Mouse (Mus musculus) small intestine, adult 2 months (tissue): ENCODE measurements at regions not wholly inside any gene's neighbourhood (a gene's known extent, or its start where the extent isn't known, plus 50 kb on each side); places are given as distances from the start of the nearest gene placed in this dataset.

Experiments used
- H3K27ac ChIP-seq: fragments of 200-500 bp; 2 replicates; pipeline ENCODE4 v1.5.1; 2012; ENCODE audit warnings: low read depth, low read length, control low read depth, inconsistent platforms; ENCODE audit not compliant: insufficient read depth
- H3K27me3 ChIP-seq: fragments of 200-500 bp; 2 replicates; pipeline ENCODE4 v1.6.1; 2012; ENCODE audit warnings: mild to moderate bottlenecking, moderate library complexity, low read length, inconsistent platforms; ENCODE audit not compliant: control insufficient read depth, insufficient read depth
- H3K36me3 ChIP-seq: fragments of 200-500 bp; 2 replicates; pipeline ENCODE4 v1.6.1; 2012; ENCODE audit warnings: mild to moderate bottlenecking, low read length, control low read depth, inconsistent platforms; ENCODE audit not compliant: control insufficient read depth, insufficient read depth
- H3K4me1 ChIP-seq: fragments of 200-500 bp; 2 replicates; pipeline ENCODE4 v1.6.1; 2012; ENCODE audit warnings: low read length, inconsistent platforms, mixed read lengths; ENCODE audit not compliant: control insufficient read depth, insufficient read depth, insufficient read length
- H3K4me3 ChIP-seq: fragments of 200-500 bp; 2 replicates; pipeline ENCODE4 v1.5.1; 2012; ENCODE audit warnings: low read depth, mild to moderate bottlenecking, control low read depth, inconsistent platforms, low read length, moderate library complexity
- CTCF ChIP-seq: fragments of 200-500 bp; IDR thresholded peaks from 2 replicates; pipeline ENCODE4 v1.5.1; 2012; ENCODE audit warnings: low read depth, mild to moderate bottlenecking, control low read depth, inconsistent platforms, low read length, moderate library complexity, mixed read lengths; ENCODE audit not compliant: insufficient replicate concordance, insufficient read length; ENCODE audit errors: extremely low read depth
- POLR2A ChIP-seq: fragments of 200-500 bp; IDR thresholded peaks from 2 replicates; pipeline ENCODE4 v1.6.1; 2012; ENCODE audit warnings: low read depth, mild to moderate bottlenecking, control low read depth, inconsistent platforms, low read length, moderate library complexity
- WGBS: fragments of 180-500 bp; shearing (Covaris S2); methylation state at CpG from one replicate; pipeline ENCODE4 v1.1.7; 2018; 5-methylcytosine and 5-hydroxymethylcytosine counted together

DNA sequence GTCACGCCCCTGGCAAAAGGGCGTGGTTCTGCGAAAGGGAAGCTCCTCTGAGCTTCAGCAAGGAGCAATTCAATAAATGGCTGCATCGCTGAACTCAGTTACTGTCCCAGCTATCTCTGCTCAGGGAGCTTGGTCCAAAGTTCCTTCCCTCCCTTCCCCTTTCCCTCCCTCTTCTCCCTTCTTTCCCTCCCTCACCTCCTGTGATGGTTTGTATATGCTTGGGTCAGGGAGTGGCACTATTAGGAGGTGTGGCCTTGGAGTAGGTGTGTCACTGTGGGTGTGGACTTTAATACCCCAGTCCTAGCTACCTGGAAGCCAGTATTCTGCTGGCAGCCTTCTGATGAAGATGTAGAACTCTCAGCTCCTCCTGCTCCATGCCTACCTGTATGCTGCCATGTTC is 120.5 kb downstream of the Erv3 start:
- Histone ChIP-seq H3K36me3 (no peaks in the 10 kb centered on the region), H3K27ac (no peak overlapping the region), H3K27me3 (no peaks in the 10 kb centered on the region), H3K4me1 (peaks cover 5% of the 10 kb centered on the region; the same call in 1 of the 2 replicates), H3K4me3 (no peak overlapping the region)
- TF ChIP-seq CTCF (no peak), POLR2A (no peak)
- 25% methylated on average over 4 of the region's 4 CpGs for WGBS

DNA sequence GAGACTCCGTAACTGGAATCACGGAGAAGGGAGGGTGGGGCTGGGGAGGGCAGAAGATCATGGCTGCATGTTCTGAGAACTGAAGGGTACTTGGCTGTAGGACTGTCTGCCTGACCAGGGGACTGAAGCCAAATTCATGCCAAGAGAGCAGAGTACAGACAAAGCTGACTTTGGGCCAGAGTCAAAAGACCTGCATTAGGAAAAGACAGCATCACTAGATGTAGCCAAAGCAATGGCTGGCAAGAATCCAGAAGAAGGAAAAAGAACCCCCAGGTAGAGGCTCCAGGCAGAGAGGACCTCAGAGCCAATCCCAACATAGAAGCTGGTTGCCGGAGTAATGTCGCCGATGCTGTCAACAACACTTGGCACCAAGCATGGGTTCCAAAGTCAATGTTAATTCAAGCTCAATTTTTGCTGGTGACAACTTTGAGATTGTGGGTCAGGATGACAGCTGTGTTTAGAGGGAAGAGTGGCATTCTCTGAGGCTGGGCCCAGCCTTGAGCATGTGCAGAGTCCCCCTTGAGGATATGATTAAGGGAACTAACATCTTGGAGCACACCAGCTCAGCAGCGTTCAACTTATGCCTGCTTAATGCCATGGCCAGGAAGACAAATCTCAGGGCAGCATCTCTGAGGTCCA is 124.7 kb downstream of the Erv3 start:
- no peak overlapping the region for H3K27ac ChIP-seq
- no peaks in the 10 kb centered on the region for H3K27me3 ChIP-seq
- H3K4me1 ChIP-seq, result peaks cover 5% of the 10 kb centered on the region; the same call in 1 of the 2 replicates
- H3K4me3 ChIP-seq, result no peak overlapping the region
- TF ChIP-seq CTCF, result no peak
- WGBS, result 64% methylated on average over 6 of the region's 6 CpGs
- no peaks in the 10 kb centered on the region for H3K36me3 ChIP-seq

DNA sequence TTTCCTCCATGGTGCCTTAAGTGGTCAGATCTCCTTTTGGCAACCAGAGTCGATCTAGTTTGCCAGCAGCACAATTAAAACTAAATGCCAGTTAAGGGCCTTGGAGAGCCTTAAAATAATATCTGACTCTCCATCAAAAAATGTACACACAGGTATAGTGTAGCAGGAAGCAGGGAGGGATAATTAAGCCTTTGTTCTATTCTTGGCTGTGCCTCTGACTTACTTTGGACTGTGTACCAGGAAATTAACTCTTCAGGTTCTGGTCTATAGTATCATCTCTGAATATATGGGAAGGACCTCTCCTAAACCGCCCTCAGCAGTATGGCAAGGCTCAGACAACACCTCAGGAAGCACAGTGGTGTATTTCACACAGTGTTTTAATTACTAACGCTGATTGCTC is 133.0 kb downstream of the Erv3 start:
- Histone ChIP-seq H3K4me3 (no peak overlapping the region), H3K36me3 (no peaks in the 10 kb centered on the region), H3K4me1 (no peaks in the 10 kb centered on the region), H3K27ac (no peak overlapping the region), H3K27me3 (no peaks in the 10 kb centered on the region)
- 27% methylated on average over 3 of the region's 3 CpGs for WGBS
- no peak for TF ChIP-seq POLR2A
- TF ChIP-seq CTCF, result no peak

DNA sequence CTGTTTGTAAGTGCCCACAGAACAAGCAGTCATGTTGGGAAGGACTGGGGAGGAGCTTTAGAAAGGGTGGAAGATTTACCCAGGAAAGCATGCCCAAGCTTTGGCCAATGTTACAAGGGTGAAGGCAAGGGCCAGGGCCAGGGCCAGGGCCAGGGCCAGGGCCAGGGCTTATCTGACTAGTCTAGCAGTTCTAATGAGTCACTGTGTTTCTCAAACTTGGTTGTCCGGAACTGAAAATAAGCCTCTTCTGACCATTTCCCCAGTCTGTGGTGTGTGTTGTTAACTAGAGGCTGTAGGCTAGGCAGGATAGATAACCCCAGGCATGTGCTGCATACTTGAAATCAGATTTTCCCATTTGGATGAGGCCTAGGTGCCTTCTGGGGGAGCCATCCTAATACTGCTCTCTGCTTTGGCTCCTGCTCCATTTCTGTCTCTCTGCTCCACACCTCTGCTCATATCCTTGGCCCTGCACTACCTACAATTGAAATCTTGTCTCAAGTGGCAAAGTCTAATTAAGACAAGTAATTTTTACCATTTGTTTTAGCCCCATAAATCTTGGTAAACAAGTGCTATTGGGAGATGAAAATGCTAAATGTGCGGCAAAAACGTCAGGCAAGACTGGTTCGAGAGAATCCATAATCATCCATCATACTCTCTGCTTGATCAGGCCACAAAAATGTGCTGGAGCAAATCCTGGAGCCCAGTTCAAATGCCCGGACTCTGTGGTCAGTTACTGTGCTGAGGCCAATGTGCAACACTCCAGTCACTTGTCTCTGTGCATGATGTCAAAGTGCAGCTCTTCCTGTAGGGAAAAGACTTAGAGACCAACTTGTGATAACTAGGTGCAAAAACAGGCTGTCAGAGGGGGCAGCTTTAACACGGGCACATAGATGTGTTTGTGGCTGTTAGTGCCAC is 137.7 kb downstream of the Erv3 start:
- Histone ChIP-seq H3K36me3 (no peaks in the 10 kb centered on the region), H3K4me1 (no peaks in the 10 kb centered on the region), H3K4me3 (no peak overlapping the region), H3K27me3 (no peaks in the 10 kb centered on the region), H3K27ac (no peak overlapping the region)
- TF ChIP-seq POLR2A, result no peak
- no peak for TF ChIP-seq CTCF
- 83% methylated on average over 6 of the region's 6 CpGs for WGBS

DNA sequence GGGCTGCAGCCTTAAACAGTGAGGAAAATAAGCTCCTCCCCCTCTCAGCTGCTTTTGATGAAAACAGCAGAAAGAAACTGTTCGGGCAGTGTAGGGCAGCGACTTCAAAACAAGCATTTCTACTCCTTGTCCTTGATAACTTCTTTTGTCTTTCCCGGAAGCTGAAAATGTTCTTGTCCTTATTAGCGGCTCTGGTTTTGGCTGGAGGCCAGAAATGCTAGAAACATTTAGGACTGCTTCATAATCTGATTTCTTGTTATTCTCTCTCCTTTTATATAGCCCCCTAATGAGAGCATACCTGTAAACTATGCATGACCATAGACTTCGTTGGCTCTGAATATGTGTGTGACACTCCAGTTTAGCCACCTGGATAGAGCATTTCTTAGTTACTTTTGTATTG is 142.0 kb downstream of the Erv3 start:
- H3K27me3 ChIP-seq, result no peaks in the 10 kb centered on the region
- no peaks in the 10 kb centered on the region for H3K4me1 ChIP-seq
- WGBS, result 74% methylated on average over 5 of the region's 5 CpGs
- no peak overlapping the region for H3K27ac ChIP-seq
- H3K4me3 ChIP-seq, result no peak overlapping the region
- H3K36me3 ChIP-seq, result no peaks in the 10 kb centered on the region
- no peak for TF ChIP-seq CTCF
- TF ChIP-seq POLR2A, result no peak

DNA sequence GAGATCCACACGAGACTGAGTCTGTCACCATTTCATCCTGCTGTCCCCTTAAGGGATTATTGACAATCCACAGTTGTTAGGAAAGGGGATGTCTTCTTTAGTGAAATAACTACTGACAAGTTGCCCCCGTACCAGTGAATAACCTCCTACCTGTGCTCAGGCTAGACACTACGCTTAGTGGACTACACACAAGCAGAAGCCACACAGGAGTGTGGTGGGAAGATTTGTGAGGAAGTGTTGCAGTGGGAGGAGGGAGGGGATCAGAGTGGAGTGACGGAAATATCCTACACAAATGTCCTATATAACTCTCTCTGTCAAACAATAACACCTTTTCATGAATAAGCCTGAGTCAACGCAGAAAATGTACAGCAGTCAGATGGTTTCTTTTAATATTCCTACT is 142.7 kb downstream of the Erv3 start:
- TF ChIP-seq CTCF (no peak), POLR2A (no peak)
- Histone ChIP-seq H3K4me3 (no peak overlapping the region), H3K4me1 (no peaks in the 10 kb centered on the region), H3K36me3 (no peaks in the 10 kb centered on the region), H3K27ac (no peak overlapping the region), H3K27me3 (no peaks in the 10 kb centered on the region)
- WGBS, result 91% methylated on average over 5 of the region's 5 CpGs

DNA sequence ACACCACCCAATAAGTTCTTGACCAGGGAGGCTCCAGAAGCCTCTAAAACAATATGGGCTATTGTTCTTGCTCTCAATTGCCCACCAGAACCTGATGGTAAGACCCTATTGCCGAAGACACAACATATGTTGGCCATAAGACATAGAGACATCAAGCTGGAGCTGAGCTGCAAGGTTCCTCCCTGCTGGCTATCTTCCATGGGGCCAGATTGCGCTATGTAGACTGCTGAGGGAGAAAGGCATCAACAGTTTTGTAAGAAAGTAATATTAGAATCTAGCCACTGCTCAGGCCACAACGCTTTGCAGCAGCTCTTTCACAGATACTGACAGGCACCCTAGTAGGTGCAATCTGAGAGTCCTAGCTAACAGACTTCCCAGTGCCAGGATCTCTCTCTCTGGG is 144.2 kb downstream of the Erv3 start:
- Histone ChIP-seq H3K4me3 (no peak overlapping the region), H3K4me1 (no peaks in the 10 kb centered on the region), H3K36me3 (no peaks in the 10 kb centered on the region), H3K27me3 (no peaks in the 10 kb centered on the region), H3K27ac (no peak overlapping the region)
- 85% methylated on average over 3 of the region's 3 CpGs for WGBS
- no peak for TF ChIP-seq CTCF
- no peak for TF ChIP-seq POLR2A
